23 mouse cellular contexts compared by ENCODE assay signal in the genomic region with DNA sequence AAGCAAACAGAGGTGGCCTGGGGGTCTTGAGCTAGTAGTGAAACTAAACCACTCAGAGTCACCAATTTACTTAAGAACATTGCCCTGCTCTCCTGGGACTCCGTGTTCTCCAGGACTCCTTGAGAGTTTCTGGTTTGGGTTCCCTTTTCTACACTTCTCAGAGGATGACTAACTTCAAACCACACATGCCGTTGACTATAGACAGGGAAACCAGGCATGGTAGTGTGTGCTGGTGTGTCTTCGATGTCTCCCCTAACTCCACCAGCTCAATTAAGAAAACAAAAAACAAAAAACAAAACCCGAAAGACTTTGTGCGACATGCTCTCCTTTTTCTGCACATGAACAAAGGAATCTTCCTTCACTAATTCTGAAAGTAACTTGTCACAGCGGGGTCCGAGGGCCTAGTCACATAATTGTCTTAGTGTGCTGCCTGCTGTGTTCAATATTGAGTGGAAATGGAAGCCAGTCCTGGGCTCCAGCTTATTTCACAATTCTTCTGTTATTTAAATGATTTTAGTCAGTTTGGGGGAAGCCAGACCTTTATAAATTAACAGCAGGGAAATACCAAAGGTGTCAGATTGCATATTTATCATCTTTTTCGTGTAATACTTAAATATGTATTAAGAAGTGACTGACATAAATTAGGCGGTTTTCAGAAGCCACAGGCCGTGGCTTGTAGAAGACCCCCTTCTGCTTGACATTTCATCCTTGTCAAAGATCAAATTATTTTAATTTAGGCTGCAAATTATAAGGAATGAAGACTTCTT.
DNase-seq lines count a peak whose midpoint lies in the region; ATAC-seq and TF ChIP-seq lines count a peak whose summit lies in the region.
"Had no signal": no experiment of that assay in that cellular context is flagged by ENCODE, and none has a peak within 500 bp of the region (broad histone marks: within the 10 kb centered on the region; RNA-seq: fewer than 3 reads in every experiment).

No protein-coding gene starts in this region.

- no peaks in the 10 kb centered on the region for H3K4me1 ChIP-seq in CH12.LX (ENCODE audit: control insufficient read depth in 1 of 2, insufficient read depth in 2 of 2)
- H3K4me1 ChIP-seq in forebrain, embryonic 15.5 days: peaks cover 9% of the 10 kb centered on the region
- peaks cover 4% of the 10 kb centered on the region; the same call in 1 of the 2 replicates for H3K4me1 ChIP-seq in midbrain, embryonic 14.5 days (ENCODE audit: control insufficient read depth, insufficient read depth, low read length)
- H3K4me1 ChIP-seq in embryonic facial prominence, embryonic 10.5 days: no peaks in the 10 kb centered on the region
- H3K4me1 ChIP-seq: embryonic facial prominence, embryonic 12.5 days; kidney, embryonic 15.5 days; megakaryocyte, embryonic 14.5 days had no signal

- TF ChIP-seq CTCF in CH12.LX (conservative IDR thresholded peaks at IDR 0.05 in 1 of 2, IDR thresholded peaks at IDR 0.05 in 1 of 2; ENCODE audit: low read depth in 2 of 2, low read length in 2 of 2): no peak
- TF ChIP-seq CTCF in left cerebral cortex, adult 2 months (IDR thresholded peaks at IDR 0.05): no peak

- no peaks in the 10 kb centered on the region for H3K9me3 ChIP-seq in CH12.LX (replicated peaks; ENCODE audit: low read length)
- H3K9me3 ChIP-seq in forebrain, embryonic 15.5 days: no peaks in the 10 kb centered on the region
- H3K9me3 ChIP-seq in midbrain, embryonic 14.5 days (ENCODE audit: control insufficient read depth, low read length): no peaks in the 10 kb centered on the region
- no peaks in the 10 kb centered on the region for H3K9me3 ChIP-seq in embryonic facial prominence, embryonic 10.5 days
- H3K9me3 ChIP-seq: embryonic facial prominence, embryonic 12.5 days; kidney, embryonic 15.5 days; megakaryocyte, embryonic 14.5 days had no signal

- H3K27me3 ChIP-seq in CH12.LX (replicated peaks): no peaks in the 10 kb centered on the region
- H3K27me3 ChIP-seq in forebrain, embryonic 15.5 days: no peaks in the 10 kb centered on the region
- no peaks in the 10 kb centered on the region for H3K27me3 ChIP-seq in midbrain, embryonic 14.5 days (ENCODE audit: control insufficient read depth, insufficient read depth, low read length)
- no peaks in the 10 kb centered on the region for H3K27me3 ChIP-seq in embryonic facial prominence, embryonic 10.5 days (replicated peaks; ENCODE audit: low read depth, poor library complexity, severe bottlenecking)
- H3K27me3 ChIP-seq: embryonic facial prominence, embryonic 12.5 days; kidney, embryonic 15.5 days; megakaryocyte, embryonic 14.5 days had no signal

- in situ Hi-C loops in CH12.LX (cut with MboI; ENCODE audit: low pct_ligation_motif_present, low pct_unique_long_range_greater_than_20kb, low sequenced_read_pairs): no loop called here

- dilution Hi-C loops in CH12.LX (cut with MboI; ENCODE audit: extremely low pct_ligation_motif_present, extremely low pct_unique_long_range_greater_than_20kb, low sequenced_read_pairs): no loop called here

- H3K4me2 ChIP-seq in CH12.LX (ENCODE audit: insufficient read depth, low read depth, poor library complexity, severe bottlenecking): peak overlapping the region; percentile 27
- H3K4me2 ChIP-seq in forebrain, embryonic 15.5 days (replicated peaks): no peak overlapping the region
- H3K4me2 ChIP-seq in midbrain, embryonic 14.5 days (ENCODE audit: low read length): no peak overlapping the region
- H3K4me2 ChIP-seq: embryonic facial prominence, embryonic 12.5 days; kidney, embryonic 15.5 days; liver, embryonic 11.5 days had no signal

- peak; percentile 78 for ATAC-seq in forebrain, embryonic 15.5 days (replicated peaks)
- ATAC-seq in midbrain, embryonic 14.5 days (ENCODE audit: low FRiP score, low TSS enrichment): peak; percentile 87
- ATAC-seq: intestine, embryonic 16.5 days had no signal

- H3K9ac ChIP-seq in CH12.LX (ENCODE audit: insufficient read depth, low read depth): no peak overlapping the region
- no peak overlapping the region for H3K9ac ChIP-seq in forebrain, embryonic 15.5 days (replicated peaks)
- H3K9ac ChIP-seq in midbrain, embryonic 14.5 days (replicated peaks; ENCODE audit: low read length): no peak overlapping the region
- H3K9ac ChIP-seq: embryonic facial prominence, embryonic 12.5 days; kidney, embryonic 15.5 days had no signal

- TF ChIP-seq POLR2A in CH12.LX (IDR thresholded peaks at IDR 0.05; ENCODE audit: low read depth, low read length): no peak

- no peak for TF ChIP-seq RAD21 in CH12.LX (IDR thresholded peaks at IDR 0.05; ENCODE audit: low read depth, low read length)

- TF ChIP-seq EP300 in CH12.LX (IDR thresholded peaks at IDR 0.05; ENCODE audit: low read length): no peak

- H3K36me3 ChIP-seq in CH12.LX (replicated peaks in 1 of 2; ENCODE audit: control insufficient read depth in 1 of 2, insufficient read depth in 1 of 2, low read length in 1 of 2): no peaks in the 10 kb centered on the region
- H3K36me3 ChIP-seq in forebrain, embryonic 15.5 days: no peaks in the 10 kb centered on the region
- no peaks in the 10 kb centered on the region for H3K36me3 ChIP-seq in midbrain, embryonic 14.5 days (ENCODE audit: control insufficient read depth, insufficient read depth, low read length)
- no peaks in the 10 kb centered on the region for H3K36me3 ChIP-seq in embryonic facial prominence, embryonic 10.5 days (replicated peaks)
- H3K36me3 ChIP-seq: embryonic facial prominence, embryonic 12.5 days; kidney, embryonic 15.5 days had no signal

- H3K27ac ChIP-seq in CH12.LX (ENCODE audit: insufficient read depth, low read depth): no peak overlapping the region
- H3K27ac ChIP-seq in forebrain, embryonic 15.5 days (replicated peaks): no peak overlapping the region
- H3K27ac ChIP-seq in midbrain, embryonic 14.5 days (replicated peaks; ENCODE audit: low read depth, low read length): 0 out of 2 replicates have a peak overlapping the region, but pooled peaks have one; percentile 26
- no peak overlapping the region for H3K27ac ChIP-seq in left cerebral cortex, adult 2 months
- H3K27ac ChIP-seq in embryonic facial prominence, embryonic 10.5 days (replicated peaks): no peak overlapping the region
- H3K27ac ChIP-seq: embryonic facial prominence, embryonic 12.5 days; kidney, embryonic 15.5 days had no signal

- no peaks in the 10 kb centered on the region for H3K79me2 ChIP-seq in CH12.LX (replicated peaks; ENCODE audit: control insufficient read depth, extremely low read depth, insufficient read depth, poor library complexity, severe bottlenecking)

- peak; percentile 4 for DNase-seq in embryo, embryonic 10.5 days (ENCODE audit: low spot score)
- no peak for DNase-seq in embryo, embryonic 10 days (ENCODE audit: low spot score)
- no peak for DNase-seq in CH12.LX (ENCODE audit: extremely low read depth)
- DNase-seq in midbrain, embryonic 14.5 days: peak; percentile 70
- no peak for DNase-seq in left cerebral cortex, adult 2 months (ENCODE audit: extremely low spot score in 1 of 2, low spot score in 2 of 2)
- no peak for DNase-seq in embryonic facial prominence, embryonic 10.5 days (ENCODE audit: low spot score)
- no peak for DNase-seq in adrenal gland, postnatal 10 days
- DNase-seq: adrenal gland, postnatal 36 days; cerebellum, adult 8-10 months; gastrocnemius, postnatal 14 days; kidney, postnatal 4 days; layer of hippocampus, adult 9-11 months; lung, adult 18-20 months; lung, postnatal 14 days; thymus, postnatal 25 days had no signal

- no peak overlapping the region for H3K4me3 ChIP-seq in CH12.LX (replicated peaks in 1 of 3; ENCODE audit: low read depth in 2 of 3, low read length in 2 of 3, poor library complexity in 1 of 3)
- H3K4me3 ChIP-seq in forebrain, embryonic 15.5 days: no peak overlapping the region
- H3K4me3 ChIP-seq in midbrain, embryonic 14.5 days (replicated peaks; ENCODE audit: low read depth, low read length): no peak overlapping the region
- no peak overlapping the region for H3K4me3 ChIP-seq in left cerebral cortex, adult 2 months
- no peak overlapping the region for H3K4me3 ChIP-seq in embryonic facial prominence, embryonic 10.5 days
- H3K4me3 ChIP-seq: embryonic facial prominence, embryonic 12.5 days; erythroblast, embryonic 14.5 days; kidney, embryonic 15.5 days; megakaryocyte, embryonic 14.5 days; myocyte had no signal

- 10% methylated on average over 10 of the region's 10 CpGs for WGBS in forebrain, embryonic 15.5 days
- 13% methylated on average over 10 of the region's 10 CpGs for WGBS in midbrain, embryonic 14.5 days
- 44% methylated on average over 10 of the region's 10 CpGs for WGBS in embryonic facial prominence, embryonic 10.5 days

- intact Hi-C loops in left cerebral cortex, adult 2 months (cut with DNase I): no loop called here

TF ChIP-seq in CH12.LX, 34 proteins besides CTCF, POLR2A, EP300 and RAD21:
- TF ChIP-seq GABPA (IDR thresholded peaks at IDR 0.05; ENCODE audit: insufficient replicate concordance, low read depth, low read length) (no peak), BHLHE40 (IDR thresholded peaks at IDR 0.05; ENCODE audit: low read depth, low read length) (no peak), MAFK (IDR thresholded peaks at IDR 0.05; ENCODE audit: insufficient replicate concordance, low read length) (no peak), IRF4 (IDR thresholded peaks at IDR 0.05; ENCODE audit: low read depth, low read length) (no peak), USF1 (IDR thresholded peaks at IDR 0.05; ENCODE audit: low read depth, low read length) (no peak), JUND (conservative IDR thresholded peaks at IDR 0.05; ENCODE audit: low read depth, low read length) (no peak), ETS1 (conservative IDR thresholded peaks at IDR 0.05; ENCODE audit: low read depth, low read length) (no peak), RCOR1 (conservative IDR thresholded peaks at IDR 0.05; ENCODE audit: low read depth, low read length) (no peak), ZNF384 (IDR thresholded peaks at IDR 0.05; ENCODE audit: low read depth, low read length) (no peak), PAX5 (IDR thresholded peaks at IDR 0.05; ENCODE audit: low read length) (no peak), ELF1 (IDR thresholded peaks at IDR 0.05; ENCODE audit: low read depth, low read length) (no peak), SIN3A (IDR thresholded peaks at IDR 0.05; ENCODE audit: low read length) (no peak), E2F4 (IDR thresholded peaks at IDR 0.05; ENCODE audit: insufficient replicate concordance, low read depth, low read length) (no peak), CHD1 (IDR thresholded peaks at IDR 0.05; ENCODE audit: low read depth, low read length) (no peak), ZC3H11A (IDR thresholded peaks at IDR 0.05; ENCODE audit: low read depth, low read length) (no peak), NELFE (IDR thresholded peaks at IDR 0.05; ENCODE audit: low read depth, low read length) (no peak), MYC (IDR thresholded peaks at IDR 0.05; ENCODE audit: low read depth, low read length) (no peak), MEF2A (IDR thresholded peaks at IDR 0.05; ENCODE audit: borderline replicate concordance, low read depth, low read length) (no peak), ZMIZ1 (IDR thresholded peaks at IDR 0.05; ENCODE audit: low read depth, low read length) (no peak), TBP (conservative IDR thresholded peaks at IDR 0.05; ENCODE audit: low read depth, low read length) (no peak)
TF ChIP-seq in CH12.LX: peak in this region for 0.

Comparison
In these comparisons a context has a peak if more than half of its experiments do, and no peak if none do; other contexts are left out.
1. DNase-seq: peak in embryo, embryonic 10.5 days (single experiment) and midbrain, embryonic 14.5 days (single experiment); none in embryo, embryonic 10 days (single experiment), CH12.LX (single experiment), left cerebral cortex, adult 2 months (0 of 2), embryonic facial prominence, embryonic 10.5 days (single experiment) and adrenal gland, postnatal 10 days (single experiment).